Mouse (Mus musculus) limb, embryonic 10.5 days (tissue): ENCODE data around the gene Zfp618. TPM values are rescaled to one million over a fixed set of nuclear protein-coding genes. Genes with fewer than 3 reads are reported as not detected.

Experiments
- DNase-seq: peaks from one replicate; pipeline ENCODE4 v3.0.0-alpha.2; 2017; ENCODE audit warnings: low spot score
- H3K27ac ChIP-seq: fragments of 300-500 bp; sonication (generic); 2 replicates; pipeline ENCODE4 v1.5.1; 2016; ENCODE audit warnings: mild to moderate bottlenecking
- H3K27me3 ChIP-seq: fragments of 300-500 bp; sonication (generic); 2 replicates; pipeline ENCODE4 v1.6.1; 2016; ENCODE audit warnings: low read depth, mild to moderate bottlenecking; ENCODE audit not compliant: poor library complexity, severe bottlenecking
- H3K36me3 ChIP-seq: fragments of 300-500 bp; sonication (generic); 2 replicates; pipeline ENCODE4 v1.6.1; 2016; ENCODE audit warnings: mild to moderate bottlenecking, moderate library complexity
- H3K4me1 ChIP-seq: fragments of 300-500 bp; sonication (generic); 2 replicates; pipeline ENCODE4 v1.6.1; 2016
- H3K4me3 ChIP-seq: fragments of 300-500 bp; sonication (generic); 2 replicates; pipeline ENCODE4 v1.5.1; 2016; ENCODE audit warnings: mild to moderate bottlenecking, moderate library complexity
- H3K9me3 ChIP-seq: fragments of 300-500 bp; sonication (generic); replicated peaks from 2 replicates; pipeline ENCODE4 v1.6.1; 2016; ENCODE audit warnings: mild to moderate bottlenecking
- WGBS: fragments of 180-500 bp; shearing (Covaris S2); methylation state at CpG from one replicate; pipeline ENCODE4 v1.1.7; 2016; 5-methylcytosine and 5-hydroxymethylcytosine counted together
- polyA plus RNA-seq: library from polyadenylated mRNA; unstranded; fragments of >200 nt; fragmentation: Nextera tagmentation; extraction: Ambion mirVana; gene quantifications from 2 replicates; pipeline ENCODE4 v1.2.1, GENCODE M21; 2016

The Zfp618 gene
- polyA plus RNA-seq, 1 experiment from 2014 or later, result 35.7 TPM

- Histone ChIP-seq H3K4me3 (no peak overlapping the region), H3K27me3 (no peaks in the 10 kb centered on the region), H3K27ac (no peak overlapping the region), H3K9me3 (no peaks in the 10 kb centered on the region), H3K36me3 (peaks cover 3% of the 10 kb centered on the region; the same call in 1 of the 2 replicates), H3K4me1 (peaks cover 15% of the 10 kb centered on the region)
- 95% methylated on average over 7 of the region's 7 CpGs for WGBS
- no peak for DNase-seq
These were observed 58.7 kb downstream of the Zfp618 start for GRCm38 (mm10) chr4:63024098-63024497.

DNA sequence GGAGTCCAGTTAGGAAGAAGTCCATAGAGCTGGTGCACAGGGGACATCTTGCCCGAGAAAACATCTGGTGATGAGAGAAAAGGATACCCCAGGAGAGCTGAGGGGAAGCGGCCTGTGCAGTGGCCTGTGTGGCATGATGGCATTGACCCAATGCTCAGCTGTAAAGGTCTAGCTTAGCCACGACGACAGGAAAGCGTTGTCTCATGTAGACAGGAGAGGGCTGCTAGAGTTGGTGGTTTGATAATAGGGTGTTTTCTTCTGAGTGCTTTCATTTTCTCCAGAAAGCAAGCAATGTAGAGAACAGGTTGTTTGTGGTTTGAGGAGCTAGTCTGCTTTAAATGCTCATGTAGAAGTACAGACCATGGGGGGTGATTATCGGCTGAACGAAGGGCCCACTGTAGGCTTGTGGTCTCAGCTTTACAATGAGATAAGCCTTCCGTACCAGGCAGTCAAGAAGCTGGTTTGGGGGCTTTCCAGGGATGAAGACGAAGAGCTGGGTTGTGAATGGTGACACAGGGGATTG is 59.4 kb downstream of the Zfp618 start:
- no peak for DNase-seq
- Histone ChIP-seq H3K27me3 (no peaks in the 10 kb centered on the region), H3K27ac (no peak overlapping the region), H3K4me1 (peaks cover 18% of the 10 kb centered on the region), H3K4me3 (no peak overlapping the region), H3K36me3 (peaks cover 3% of the 10 kb centered on the region; the same call in 1 of the 2 replicates), H3K9me3 (no peaks in the 10 kb centered on the region)
- 85% methylated on average over 9 of the region's 9 CpGs for WGBS

- DNase-seq, result no peak
- no peaks in the 10 kb centered on the region for H3K27me3 ChIP-seq
- H3K4me1 ChIP-seq, result peaks cover 23% of the 10 kb centered on the region
- H3K27ac ChIP-seq, result no peak overlapping the region
- 94% methylated on average over 9 of the region's 9 CpGs for WGBS
- H3K9me3 ChIP-seq, result no peaks in the 10 kb centered on the region
- H3K36me3 ChIP-seq, result peaks cover 3% of the 10 kb centered on the region; the same call in 1 of the 2 replicates
- no peak overlapping the region for H3K4me3 ChIP-seq
These were observed 59.9 kb downstream of the Zfp618 start for GRCm38 (mm10) chr4:63025306-63025705.

- 94% methylated on average over 3 of the region's 3 CpGs for WGBS
- H3K36me3 ChIP-seq, result peaks cover 3% of the 10 kb centered on the region; the same call in 1 of the 2 replicates
- DNase-seq, result no peak
- H3K9me3 ChIP-seq, result no peaks in the 10 kb centered on the region
- no peaks in the 10 kb centered on the region for H3K27me3 ChIP-seq
- H3K4me3 ChIP-seq, result no peak overlapping the region
- peaks cover 28% of the 10 kb centered on the region for H3K4me1 ChIP-seq
- no peak overlapping the region for H3K27ac ChIP-seq
These were observed 60.9 kb downstream of the Zfp618 start for GRCm38 (mm10) chr4:63026286-63026685.

GRCm38 (mm10) chr4:63027451-63027850 is 62.1 kb downstream of the Zfp618 start:
- peaks cover 36% of the 10 kb centered on the region for H3K4me1 ChIP-seq
- no peaks in the 10 kb centered on the region for H3K9me3 ChIP-seq
- no peak for DNase-seq
- H3K4me3 ChIP-seq, result no peak overlapping the region
- peaks cover 3% of the 10 kb centered on the region; the same call in 1 of the 2 replicates for H3K36me3 ChIP-seq
- no peak overlapping the region for H3K27ac ChIP-seq
- no peaks in the 10 kb centered on the region for H3K27me3 ChIP-seq

GRCm38 (mm10) chr4:63030157-63030556 is 64.8 kb downstream of the Zfp618 start:
- Histone ChIP-seq H3K9me3 (no peaks in the 10 kb centered on the region), H3K4me3 (no peak overlapping the region), H3K36me3 (no peaks in the 10 kb centered on the region), H3K27me3 (no peaks in the 10 kb centered on the region), H3K27ac (no peak overlapping the region; the same call in 1 of the 2 replicates), H3K4me1 (peaks cover 42% of the 10 kb centered on the region)
- DNase-seq, result no peak
- 58% methylated on average over 5 of the region's 5 CpGs for WGBS

GRCm38 (mm10) chr4:63031240-63031639 is 65.9 kb downstream of the Zfp618 start:
- no peaks in the 10 kb centered on the region for H3K27me3 ChIP-seq
- 0 out of 2 replicates have a peak, but pooled peaks cover 3% of the 10 kb centered on the region for H3K36me3 ChIP-seq
- H3K9me3 ChIP-seq, result no peaks in the 10 kb centered on the region
- no peak overlapping the region for H3K4me3 ChIP-seq
- peaks cover 42% of the 10 kb centered on the region for H3K4me1 ChIP-seq
- no peak for DNase-seq
- 89% methylated on average over 4 of the region's 4 CpGs for WGBS
- H3K27ac ChIP-seq, result no peak overlapping the region; the same call in 1 of the 2 replicates

- WGBS, result 83% methylated on average over 9 of the region's 9 CpGs
- Histone ChIP-seq H3K4me3 (no peak overlapping the region), H3K4me1 (peaks cover 47% of the 10 kb centered on the region), H3K27me3 (no peaks in the 10 kb centered on the region), H3K9me3 (no peaks in the 10 kb centered on the region), H3K27ac (peak overlapping the region; percentile 28; the same call in 1 of the 2 replicates), H3K36me3 (0 out of 2 replicates have a peak, but pooled peaks cover 3% of the 10 kb centered on the region)
- no peak for DNase-seq
These were observed 67.2 kb downstream of the Zfp618 start for GRCm38 (mm10) chr4:63032581-63033006.

GRCm38 (mm10) chr4:63033724-63034123 is 68.4 kb downstream of the Zfp618 start:
- no peak overlapping the region for H3K4me3 ChIP-seq
- 58% methylated on average over 5 of the region's 5 CpGs for WGBS
- peaks cover 42% of the 10 kb centered on the region for H3K4me1 ChIP-seq
- no peak overlapping the region for H3K27ac ChIP-seq
- H3K9me3 ChIP-seq, result no peaks in the 10 kb centered on the region
- H3K36me3 ChIP-seq, result 0 out of 2 replicates have a peak, but pooled peaks cover 3% of the 10 kb centered on the region
- no peaks in the 10 kb centered on the region for H3K27me3 ChIP-seq
- DNase-seq, result no peak

GRCm38 (mm10) chr4:63035991-63036390 is 70.6 kb downstream of the Zfp618 start:
- Histone ChIP-seq H3K27ac (no peak overlapping the region), H3K9me3 (no peaks in the 10 kb centered on the region), H3K4me1 (peaks cover 29% of the 10 kb centered on the region), H3K4me3 (no peak overlapping the region), H3K27me3 (no peaks in the 10 kb centered on the region), H3K36me3 (0 out of 2 replicates have a peak, but pooled peaks cover 6% of the 10 kb centered on the region)
- DNase-seq, result no peak
- WGBS, result 92% methylated on average over 7 of the region's 7 CpGs

GRCm38 (mm10) chr4:63036790-63037189 is 71.4 kb downstream of the Zfp618 start:
- WGBS, result 95% methylated on average over 5 of the region's 5 CpGs
- H3K4me1 ChIP-seq, result peaks cover 21% of the 10 kb centered on the region
- H3K9me3 ChIP-seq, result no peaks in the 10 kb centered on the region
- DNase-seq, result no peak
- H3K4me3 ChIP-seq, result no peak overlapping the region
- no peak overlapping the region for H3K27ac ChIP-seq
- H3K27me3 ChIP-seq, result no peaks in the 10 kb centered on the region
- 0 out of 2 replicates have a peak, but pooled peaks cover 6% of the 10 kb centered on the region for H3K36me3 ChIP-seq

- no peak for DNase-seq
- 69% methylated on average over 4 of the region's 4 CpGs for WGBS
- no peak overlapping the region for H3K27ac ChIP-seq
- H3K36me3 ChIP-seq, result 0 out of 2 replicates have a peak, but pooled peaks cover 6% of the 10 kb centered on the region
- H3K9me3 ChIP-seq, result no peaks in the 10 kb centered on the region
- no peak overlapping the region for H3K4me3 ChIP-seq
- H3K4me1 ChIP-seq, result peaks cover 17% of the 10 kb centered on the region
- H3K27me3 ChIP-seq, result no peaks in the 10 kb centered on the region
These were observed 72.2 kb downstream of the Zfp618 start for GRCm38 (mm10) chr4:63037555-63037954.

GRCm38 (mm10) chr4:63038265-63038664 is 72.9 kb downstream of the Zfp618 start:
- Histone ChIP-seq H3K4me1 (peaks cover 16% of the 10 kb centered on the region), H3K9me3 (no peaks in the 10 kb centered on the region), H3K4me3 (no peak overlapping the region), H3K27me3 (no peaks in the 10 kb centered on the region), H3K36me3 (0 out of 2 replicates have a peak, but pooled peaks cover 6% of the 10 kb centered on the region), H3K27ac (no peak overlapping the region)
- no peak for DNase-seq
- 65% methylated on average over 2 of the region's 2 CpGs for WGBS
